Mouse (Mus musculus) MEL (cell line): ENCODE measurements around the gene Snd1. TPM values are rescaled to one million over a fixed set of nuclear protein-coding genes. Genes with fewer than 3 reads are reported as not detected.

ENCODE experiments used
- DNase-seq: peaks from one replicate; pipeline ENCODE4 v3.0.0; 2011; ENCODE audit warnings: low read depth, low spot score
- H3K27ac ChIP-seq: 2 replicates; pipeline ENCODE4 v1.5.1; 2012; ENCODE audit warnings: low read depth, mild to moderate bottlenecking, control low read depth, low read length, moderate library complexity; ENCODE audit not compliant: control insufficient read depth
- H3K27me3 ChIP-seq, 2 experiments: fragments of 150-350 bp in 1 of 2; sonication (generic) in 1 of 2; 2 replicates each; pipeline ENCODE4 v1.6.1; 2012; ENCODE audit warnings: low read length in 2 of 2, mild to moderate bottlenecking in 2 of 2, improper control_type of control experiment in 1 of 2, moderate library complexity in 1 of 2; ENCODE audit not compliant: insufficient read depth in 2 of 2, control insufficient read depth in 1 of 2
- H3K36me3 ChIP-seq, 2 experiments: 2 replicates each; pipeline ENCODE4 v1.6.1; 2012 to 2014; ENCODE audit warnings: low read length in 2 of 2, improper control_type of control experiment in 1 of 2, inconsistent platforms in 1 of 2, mild to moderate bottlenecking in 1 of 2; ENCODE audit not compliant: insufficient read depth in 2 of 2, control insufficient read depth in 1 of 2
- H3K4me1 ChIP-seq, 2 experiments: fragments of 150-350 bp in 1 of 2; sonication (generic) in 1 of 2; 2 replicates each; pipeline ENCODE4 v1.6.1; 2012; ENCODE audit warnings: low read length in 2 of 2, improper control_type of control experiment in 1 of 2, mild to moderate bottlenecking in 1 of 2; ENCODE audit not compliant: insufficient read depth in 2 of 2, control insufficient read depth in 1 of 2
- H3K4me3 ChIP-seq, 2 experiments: fragments of 150-350 bp in 1 of 2; sonication (generic) in 1 of 2; 2 replicates each; pipeline ENCODE4 v1.5.1; 2012; ENCODE audit warnings: low read depth in 2 of 2, low read length in 2 of 2, mild to moderate bottlenecking in 2 of 2, moderate library complexity in 2 of 2, control low read depth in 1 of 2, improper control_type of control experiment in 1 of 2; ENCODE audit not compliant: control insufficient read depth in 1 of 2, insufficient read depth in 1 of 2
- H3K79me2 ChIP-seq: 2 replicates; pipeline ENCODE4 v1.6.1; 2012; ENCODE audit warnings: mild to moderate bottlenecking, low read length, moderate library complexity; ENCODE audit not compliant: control insufficient read depth, poor library complexity, insufficient read depth
- H3K9ac ChIP-seq: 2 replicates; pipeline ENCODE4 v1.6.1; 2012; ENCODE audit warnings: low read depth, mild to moderate bottlenecking, control low read depth, low read length, moderate library complexity; ENCODE audit not compliant: control insufficient read depth, poor library complexity, severe bottlenecking
- H3K9me3 ChIP-seq: fragments of 150-350 bp; sonication (generic); replicated peaks from 2 replicates; pipeline ENCODE4 v1.6.1; 2012; ENCODE audit warnings: mild to moderate bottlenecking, low read length, improper control_type of control experiment, moderate library complexity; ENCODE audit not compliant: insufficient read depth
- CTCF ChIP-seq, 3 experiments: IDR thresholded peaks in 2 of 3; conservative IDR thresholded peaks in 1 of 3; 2 replicates each; pipeline ENCODE4 v1.5.1; 2011 to 2012; ENCODE audit warnings: low read length in 3 of 3, low read depth in 2 of 3, mild to moderate bottlenecking in 2 of 3, improper control_type of control experiment in 1 of 3, inconsistent platforms in 1 of 3, mixed read lengths in 1 of 3, moderate library complexity in 1 of 3; ENCODE audit not compliant: control insufficient read depth in 1 of 3, insufficient read depth in 1 of 3, poor library complexity in 1 of 3, severe bottlenecking in 1 of 3
- ELF1 ChIP-seq: IDR thresholded peaks from 2 replicates; pipeline ENCODE4 v1.6.1; 2014; ENCODE audit warnings: low read depth, mild to moderate bottlenecking, inconsistent platforms, low read length, improper control_type of control experiment, moderate library complexity
- GATA1 ChIP-seq: IDR thresholded peaks from 2 replicates; pipeline ENCODE4 v1.6.1; 2011; ENCODE audit warnings: low read depth, low read length, improper control_type of control experiment
- HCFC1 ChIP-seq: IDR thresholded peaks from 2 replicates; pipeline ENCODE4 v1.6.1; 2012; ENCODE audit warnings: low read depth, mild to moderate bottlenecking, inconsistent platforms, low read length, improper control_type of control experiment, moderate library complexity
- JUND ChIP-seq: IDR thresholded peaks from 2 replicates; pipeline ENCODE4 v1.6.1; 2011; ENCODE audit warnings: low read depth, mild to moderate bottlenecking, improper control_type of control experiment, low read length
- KAT2A ChIP-seq: conservative IDR thresholded peaks from 2 replicates; pipeline ENCODE4 v1.6.1; 2012; ENCODE audit warnings: low read depth, low read length, improper control_type of control experiment, inconsistent platforms
- MEF2A ChIP-seq: IDR thresholded peaks from 2 replicates; pipeline ENCODE4 v1.6.1; 2014; ENCODE audit warnings: low read depth, mild to moderate bottlenecking, inconsistent platforms, low read length, improper control_type of control experiment; ENCODE audit not compliant: poor library complexity, insufficient replicate concordance, severe bottlenecking; ENCODE audit errors: extremely low read depth
- MYB ChIP-seq: IDR thresholded peaks from 2 replicates; pipeline ENCODE4 v1.6.1; 2011; ENCODE audit warnings: mild to moderate bottlenecking, low read depth, low read length, improper control_type of control experiment
- NELFE ChIP-seq: IDR thresholded peaks from 2 replicates; pipeline ENCODE4 v1.6.1; 2011; ENCODE audit warnings: low read depth, low read length, improper control_type of control experiment
- POLR2AphosphoS5 ChIP-seq: IDR thresholded peaks from 2 replicates; pipeline ENCODE4 v1.6.1; 2012; ENCODE audit warnings: low read depth, borderline replicate concordance, mild to moderate bottlenecking, inconsistent platforms, low read length, moderate library complexity, mixed read lengths
- RAD21 ChIP-seq: IDR thresholded peaks from 2 replicates; pipeline ENCODE4 v1.6.1; 2011; ENCODE audit warnings: mild to moderate bottlenecking, low read depth, low read length, improper control_type of control experiment
- RCOR1 ChIP-seq: IDR thresholded peaks from 2 replicates; pipeline ENCODE4 v1.6.1; 2012; ENCODE audit warnings: low read depth, mild to moderate bottlenecking, inconsistent platforms, low read length, improper control_type of control experiment
- TAL1 ChIP-seq: IDR thresholded peaks from 2 replicates; pipeline ENCODE4 v1.6.1; 2012; ENCODE audit warnings: mild to moderate bottlenecking, inconsistent platforms, low read length, moderate library complexity, mixed read lengths
- TBP ChIP-seq: IDR thresholded peaks from 2 replicates; pipeline ENCODE4 v1.8.0; 2011; ENCODE audit warnings: low read depth, low read length, improper control_type of control experiment
- UBTF ChIP-seq: IDR thresholded peaks from 2 replicates; pipeline ENCODE4 v1.6.1; 2012; ENCODE audit warnings: low read depth, mild to moderate bottlenecking, inconsistent platforms, low read length, improper control_type of control experiment, moderate library complexity, borderline replicate concordance; ENCODE audit not compliant: insufficient read depth
- USF1 ChIP-seq: IDR thresholded peaks from 2 replicates; pipeline ENCODE4 v1.6.1; 2014; ENCODE audit warnings: low read depth, mild to moderate bottlenecking, inconsistent platforms, low read length, improper control_type of control experiment, moderate library complexity
- USF2 ChIP-seq, 2 experiments: IDR thresholded peaks; 2 replicates each; pipeline ENCODE4 v1.6.1; 2011 to 2012; ENCODE audit warnings: improper control_type of control experiment in 2 of 2, low read length in 2 of 2, borderline replicate concordance in 1 of 2, inconsistent platforms in 1 of 2, low read depth in 1 of 2, mild to moderate bottlenecking in 1 of 2; ENCODE audit not compliant: insufficient read depth in 1 of 2
- ZC3H11A ChIP-seq: IDR thresholded peaks from 2 replicates; pipeline ENCODE4 v1.6.1; 2012; ENCODE audit warnings: low read depth, mild to moderate bottlenecking, inconsistent platforms, low read length, improper control_type of control experiment
- ZKSCAN1 ChIP-seq: IDR thresholded peaks from 2 replicates; pipeline ENCODE4 v1.6.1; 2012; ENCODE audit warnings: low read depth, mild to moderate bottlenecking, inconsistent platforms, low read length, improper control_type of control experiment, moderate library complexity
- polyA plus RNA-seq, 2 experiments: library from polyadenylated mRNA; stranded (reverse) in 1 of 2; unstranded in 1 of 2; fragments of >175 nt in 1 of 2; fragments of >200 nt in 1 of 2; gene quantifications; 2 replicates each; pipeline versions ENCODE4 v1.2.1 to v1.2.4; 2012; ENCODE audit warnings: low replicate concordance in 2 of 2, low read depth in 1 of 2; ENCODE audit not compliant: insufficient read length in 2 of 2, insufficient read depth in 1 of 2, missing spikeins in 1 of 2
- total RNA-seq: library from RNA; depleted of rRNA; stranded (reverse); fragments of 300-350 nt; gene quantifications from 2 replicates; pipeline ENCODE4 v1.2.3, GENCODE M21; 2012

Gene Snd1
- total and polyA plus RNA-seq, 3 experiments = 192 to 280 TPM; not detected in 1

DNA sequence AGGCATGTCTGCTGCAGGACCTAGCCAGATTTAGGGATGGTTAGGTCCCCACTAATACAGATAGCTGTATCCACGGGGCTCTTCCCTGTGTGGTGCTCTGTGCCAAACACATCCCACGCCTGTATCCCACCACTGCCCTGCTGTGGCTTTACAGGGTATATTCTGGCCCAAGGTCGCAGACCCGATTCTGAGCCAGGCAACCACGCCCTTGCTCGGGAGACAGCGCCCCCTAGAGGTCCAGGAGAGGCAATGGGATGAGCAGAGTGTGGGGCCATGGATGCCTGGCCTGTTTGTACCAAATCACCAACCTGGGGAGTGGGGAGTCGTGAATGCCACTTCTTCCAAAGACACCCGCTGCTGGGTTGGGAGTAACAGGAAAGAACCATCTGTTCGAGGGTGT is 423.9 kb downstream of the Snd1 start (continued):
- no peak for TF ChIP-seq GATA1
- TF ChIP-seq ZC3H11A = peak; percentile 72
- no peak for TF ChIP-seq ELF1
- peak; percentile 78 for TF ChIP-seq RAD21
- no peak for TF ChIP-seq USF2 (IDR thresholded peaks at IDR 0.05; ENCODE audit: borderline replicate concordance in 1 of 2, insufficient read depth in 1 of 2, low read depth in 1 of 2, low read length in 2 of 2)

GRCm38 (mm10) chr6:28902573-28902972 is 427.6 kb downstream of the Snd1 start:
- Histone ChIP-seq H3K9me3 (no peaks in the 10 kb centered on the region), H3K27ac (no peak overlapping the region), H3K79me2 (no peaks in the 10 kb centered on the region), H3K36me3 (no peaks in the 10 kb centered on the region), H3K4me3 (no peak overlapping the region), H3K9ac (no peak overlapping the region), H3K27me3 (no peaks in the 10 kb centered on the region; a peak in 1 of 4 replicates), H3K4me1 (no peaks in the 10 kb centered on the region)
- no peak for TF ChIP-seq TAL1
- TF ChIP-seq JUND = no peak
- TF ChIP-seq POLR2AphosphoS5 = no peak
- TF ChIP-seq KAT2A = no peak
- TF ChIP-seq NELFE = no peak
- TF ChIP-seq TBP = no peak
- TF ChIP-seq UBTF = no peak
- TF ChIP-seq RAD21 = no peak
- no peak for TF ChIP-seq HCFC1
- TF ChIP-seq ZC3H11A = no peak
- TF ChIP-seq MEF2A = no peak
- TF ChIP-seq RCOR1 = no peak
- TF ChIP-seq CTCF (IDR thresholded peaks at IDR 0.05 in 2 of 3, conservative IDR thresholded peaks at IDR 0.05 in 1 of 3; ENCODE audit: control insufficient read depth in 1 of 3, insufficient read depth in 1 of 3, low read depth in 2 of 3, low read length in 3 of 3, poor library complexity in 1 of 3, severe bottlenecking in 1 of 3) = no peak
- TF ChIP-seq GATA1 = no peak
- TF ChIP-seq MYB = no peak
- no peak for TF ChIP-seq ZKSCAN1
- TF ChIP-seq USF1 = no peak
- no peak for DNase-seq
